Mouse (Mus musculus): ENCODE data around the gene Onecut1.

DNA sequence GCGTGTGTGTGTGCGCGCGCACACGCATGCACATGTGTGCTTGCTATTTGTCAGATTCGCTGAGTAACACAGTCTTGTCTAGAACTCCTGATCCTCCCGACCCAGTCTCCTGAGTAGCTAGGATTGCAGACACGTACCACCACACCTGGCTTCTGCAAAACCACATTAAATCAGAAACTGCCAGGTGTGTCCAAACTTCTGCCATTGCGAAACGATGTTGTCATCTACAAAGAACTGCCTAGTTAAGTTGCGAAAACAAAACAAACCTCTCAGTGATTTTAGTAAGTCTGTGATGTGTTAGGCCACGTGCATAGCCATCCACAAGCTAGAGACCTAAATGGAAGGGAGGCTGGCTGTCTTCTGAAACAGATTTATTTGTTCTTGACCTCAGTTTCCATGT, 58.7 kb downstream of the Onecut1 start:
- TF ChIP-seq POLR2A (IDR thresholded peaks at IDR 0.05; ENCODE audit: low read depth, low read length) = no peak
- no peak for TF ChIP-seq CTCF (IDR thresholded peaks at IDR 0.05; ENCODE audit: extremely low read depth, insufficient read depth, insufficient read length, insufficient replicate concordance)
